Comparison of ENCODE assay signal across 39 mouse cellular contexts in genomic region chr6:57329394-57329793, GRCm38 (mm10). TPM values are rescaled to one million over a fixed set of nuclear protein-coding genes. Genes with fewer than 3 reads are reported as not detected.
"Had no signal": no experiment of that assay in that cellular context is flagged by ENCODE, and none has a peak within 500 bp of the region (broad histone marks: within the 10 kb centered on the region; RNA-seq: fewer than 3 reads in every experiment).

Gene Vmn1r16 (minus strand): TSS chr6:57329494.

- H3K4me1 ChIP-seq: limb, embryonic 10.5 days; limb, embryonic 12.5 days; limb, embryonic 13.5 days; limb, embryonic 15.5 days; liver, embryonic 12.5 days; liver, embryonic 13.5 days; liver, embryonic 15.5 days; lung, embryonic 15.5 days; megakaryocyte, embryonic 14.5 days; midbrain, embryonic 10.5 days; midbrain, embryonic 12.5 days; midbrain, embryonic 13.5 days; midbrain, embryonic 15.5 days; neural tube, embryonic 12.5 days had no signal

- ATAC-seq: liver, embryonic 12.5 days; liver, postnatal 0 days; midbrain, embryonic 13.5 days; midbrain, embryonic 15.5 days; midbrain, embryonic 16.5 days had no signal

- H3K9ac ChIP-seq: limb, embryonic 12.5 days; limb, embryonic 13.5 days; limb, embryonic 15.5 days; liver, embryonic 12.5 days; liver, embryonic 13.5 days; liver, embryonic 14.5 days; liver, embryonic 15.5 days; liver, postnatal 0 days; lung, embryonic 14.5 days; lung, embryonic 15.5 days; midbrain, embryonic 12.5 days; midbrain, embryonic 13.5 days; midbrain, embryonic 15.5 days; neural tube, embryonic 12.5 days had no signal

- H3K27ac ChIP-seq: left cerebral cortex, adult 2 months; limb, embryonic 10.5 days; limb, embryonic 12.5 days; limb, embryonic 13.5 days; limb, embryonic 15.5 days; liver, embryonic 12.5 days; liver, embryonic 13.5 days; liver, embryonic 14.5 days; liver, embryonic 15.5 days; lung, embryonic 15.5 days; macrophage; midbrain, embryonic 10.5 days; midbrain, embryonic 12.5 days; midbrain, embryonic 13.5 days; midbrain, embryonic 15.5 days; neural tube, embryonic 12.5 days had no signal

- H3K36me3 ChIP-seq: limb, embryonic 10.5 days; limb, embryonic 12.5 days; limb, embryonic 13.5 days; limb, embryonic 15.5 days; liver, embryonic 12.5 days; liver, embryonic 13.5 days; liver, embryonic 15.5 days; lung, embryonic 15.5 days; midbrain, embryonic 10.5 days; midbrain, embryonic 12.5 days; midbrain, embryonic 13.5 days; midbrain, embryonic 15.5 days; neural tube, embryonic 12.5 days had no signal

- H3K4me3 ChIP-seq: left cerebral cortex, adult 2 months; limb, embryonic 10.5 days; limb, embryonic 12.5 days; limb, embryonic 13.5 days; limb, embryonic 15.5 days; liver, embryonic 12.5 days; liver, embryonic 13.5 days; liver, embryonic 15.5 days; lung, embryonic 15.5 days; megakaryocyte, embryonic 14.5 days; midbrain, embryonic 10.5 days; midbrain, embryonic 12.5 days; midbrain, embryonic 13.5 days; midbrain, embryonic 15.5 days; myocyte; neural tube, embryonic 12.5 days had no signal

- H3K4me2 ChIP-seq: limb, embryonic 12.5 days; limb, embryonic 13.5 days; limb, embryonic 15.5 days; liver, embryonic 11.5 days; liver, embryonic 12.5 days; liver, embryonic 13.5 days; liver, embryonic 15.5 days; lung, embryonic 14.5 days; lung, embryonic 15.5 days; midbrain, embryonic 11.5 days; midbrain, embryonic 12.5 days; midbrain, embryonic 13.5 days; midbrain, embryonic 15.5 days; neural tube, embryonic 12.5 days had no signal

- H3K27me3 ChIP-seq: limb, embryonic 12.5 days; limb, embryonic 13.5 days; limb, embryonic 15.5 days; liver, embryonic 12.5 days; liver, embryonic 13.5 days; liver, embryonic 15.5 days; lung, embryonic 15.5 days; megakaryocyte, embryonic 14.5 days; midbrain, embryonic 12.5 days; midbrain, embryonic 13.5 days; midbrain, embryonic 15.5 days; neural tube, embryonic 12.5 days had no signal

- H3K9me3 ChIP-seq: limb, embryonic 10.5 days; limb, embryonic 13.5 days; limb, embryonic 15.5 days; liver, embryonic 13.5 days; liver, embryonic 15.5 days; lung, embryonic 15.5 days; midbrain, embryonic 12.5 days; midbrain, embryonic 13.5 days; midbrain, embryonic 15.5 days had no signal

- DNase-seq: left cerebral cortex, postnatal 4 days; liver; liver, embryonic 13.5 days; liver, postnatal 0 days; lung, adult 18-20 months; lung, adult 2 months; lung, embryonic 14.5 days; lung, postnatal 10 days; lung, postnatal 14 days; lung, postnatal 36 days; lung, postnatal 4 days; midbrain, embryonic 14.5 days had no signal

RNA-seq across cellular contexts. Expression of gene Vmn1r16, which starts in this region (rescaled TPM):
- polyA plus RNA-seq: limb, embryonic 10.5 days; limb, embryonic 11.5 days; limb, embryonic 12.5 days; limb, embryonic 13.5 days; limb, embryonic 14.5 days; limb, embryonic 15.5 days; liver, adult 2 months; liver, embryonic 11.5 days; liver, embryonic 12.5 days; liver, embryonic 13.5 days; liver, embryonic 14.5 days; liver, embryonic 15.5 days; liver, embryonic 16.5 days; liver, postnatal 0 days; lung, adult 2 months; lung, embryonic 14.5 days; lung, embryonic 15.5 days; lung, embryonic 16.5 days; macrophage; midbrain, embryonic 10.5 days; midbrain, embryonic 11.5 days; midbrain, embryonic 12.5 days; midbrain, embryonic 13.5 days; midbrain, embryonic 14.5 days; midbrain, embryonic 15.5 days; midbrain, embryonic 16.5 days; midbrain, postnatal 0 days; myocyte; neural tube, embryonic 11.5 days; neural tube, embryonic 12.5 days had no signal
